ENCODE assay signal across 8 mouse cellular contexts in the genomic region with DNA sequence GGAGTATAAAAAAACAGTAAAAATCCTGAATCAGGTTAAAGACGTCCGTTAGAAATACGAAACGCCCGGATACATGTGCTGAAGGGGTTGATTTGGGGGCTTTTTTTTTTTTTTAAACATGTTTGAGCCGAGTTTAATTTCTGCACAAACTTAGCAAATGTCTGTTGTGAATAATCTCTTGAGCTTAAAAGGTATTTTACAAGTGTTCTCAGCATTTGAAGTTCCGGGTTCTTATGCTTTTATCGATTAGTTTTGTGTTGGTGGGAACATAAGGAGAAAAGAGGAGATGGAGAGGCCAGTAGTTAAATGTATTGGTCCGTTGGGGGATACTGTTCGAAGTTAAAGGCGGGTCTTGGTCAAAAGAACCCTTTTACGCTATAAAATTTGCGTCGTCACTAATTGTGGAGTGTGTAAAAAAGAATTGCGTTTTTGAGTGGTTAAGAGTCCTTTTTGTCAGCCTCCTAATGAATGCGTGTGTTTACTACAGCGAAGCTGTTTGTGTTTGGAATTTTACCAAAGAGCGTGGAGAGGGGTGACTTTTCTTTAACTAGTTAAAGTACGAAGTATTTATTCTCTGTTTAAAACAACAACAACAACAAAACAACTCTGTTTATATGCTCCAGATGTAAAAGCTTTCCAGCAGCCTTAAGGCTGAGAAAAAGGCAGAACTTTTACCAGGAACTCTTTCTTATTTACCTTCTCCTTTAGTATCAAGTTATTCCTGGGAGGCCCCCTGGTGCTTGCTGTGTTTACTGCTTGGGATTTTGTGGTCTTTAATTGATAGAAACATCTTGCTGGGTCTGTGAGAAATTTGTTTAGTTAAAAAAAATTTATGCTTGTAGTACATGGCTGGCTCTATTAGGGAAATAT. TPM values are rescaled to one million over a fixed set of nuclear protein-coding genes. Genes with fewer than 3 reads are reported as not detected.
DNase-seq lines count a peak whose midpoint lies in the region; ATAC-seq lines count a peak whose summit lies in the region.

No protein-coding gene starts in this region.

- peaks cover 5% of the 10 kb centered on the region; the same call in 1 of the 2 replicates for H3K4me1 ChIP-seq in forebrain, embryonic 11.5 days (replicated peaks; ENCODE audit: control insufficient read depth, insufficient read depth, low read length)
- H3K4me1 ChIP-seq in hindbrain, embryonic 15.5 days (replicated peaks) = peaks cover 19% of the 10 kb centered on the region
- H3K4me1 ChIP-seq in liver, embryonic 11.5 days (replicated peaks; ENCODE audit: control insufficient read depth, insufficient read depth, low read length) = peaks cover 14% of the 10 kb centered on the region
- H3K4me1 ChIP-seq in neural tube, embryonic 11.5 days (ENCODE audit: control insufficient read depth, insufficient read depth, low read length) = peaks cover 3% of the 10 kb centered on the region; the same call in 1 of the 2 replicates

- peak; percentile 46 for DNase-seq in layer of hippocampus, adult 11-12 months (ENCODE audit: low spot score)
- DNase-seq in layer of hippocampus, adult 9-11 months = no peak
- peak; percentile 26 for DNase-seq in adrenal gland, postnatal 25 days
- DNase-seq in forebrain, embryonic 11.5 days (ENCODE audit: low spot score) = no peak
- DNase-seq in liver, embryonic 11.5 days (ENCODE audit: low spot score) = no peak
- peak; percentile 47 for DNase-seq in neural tube, embryonic 11.5 days (ENCODE audit: low spot score)

- WGBS in forebrain, embryonic 11.5 days = under 1% methylated on average over 19 of the region's 19 CpGs
- under 1% methylated on average over 19 of the region's 19 CpGs for WGBS in hindbrain, embryonic 15.5 days
- WGBS in liver, embryonic 11.5 days = under 1% methylated on average over 19 of the region's 19 CpGs
- under 1% methylated on average over 19 of the region's 19 CpGs for WGBS in neural tube, embryonic 11.5 days

- peak overlapping the region; percentile 57 for H3K4me2 ChIP-seq in forebrain, embryonic 11.5 days (ENCODE audit: low read depth, low read length, severe bottlenecking)
- peak overlapping the region; percentile 78 for H3K4me2 ChIP-seq in hindbrain, embryonic 15.5 days
- H3K4me2 ChIP-seq in liver, embryonic 11.5 days = peak overlapping the region; percentile 72
- peak overlapping the region; percentile 64 for H3K4me2 ChIP-seq in neural tube, embryonic 11.5 days (ENCODE audit: low read depth)

- no peak for ATAC-seq in forebrain, embryonic 11.5 days (replicated peaks; ENCODE audit: low FRiP score)
- no peak for ATAC-seq in hindbrain, embryonic 15.5 days (ENCODE audit: low FRiP score, low read depth)
- ATAC-seq in liver, embryonic 11.5 days (replicated peaks; ENCODE audit: low FRiP score) = no peak
- no peak for ATAC-seq in neural tube, embryonic 11.5 days (ENCODE audit: insufficient read depth, low FRiP score, low TSS enrichment)
- ATAC-seq in megakaryocyte progenitor cell, adult 5-6 weeks (replicated peaks; ENCODE audit: poor library complexity) = no peak

- H3K9me3 ChIP-seq in forebrain, embryonic 11.5 days (ENCODE audit: control insufficient read depth, low read length) = no peaks in the 10 kb centered on the region
- no peaks in the 10 kb centered on the region for H3K9me3 ChIP-seq in hindbrain, embryonic 15.5 days
- no peaks in the 10 kb centered on the region for H3K9me3 ChIP-seq in liver, embryonic 11.5 days (ENCODE audit: control insufficient read depth, low read length)
- H3K9me3 ChIP-seq in neural tube, embryonic 11.5 days (ENCODE audit: control insufficient read depth, low read length) = no peaks in the 10 kb centered on the region

- no peaks in the 10 kb centered on the region for H3K27me3 ChIP-seq in forebrain, embryonic 11.5 days (ENCODE audit: control insufficient read depth, insufficient read depth, low read length)
- H3K27me3 ChIP-seq in hindbrain, embryonic 15.5 days = no peaks in the 10 kb centered on the region
- H3K27me3 ChIP-seq in liver, embryonic 11.5 days (replicated peaks; ENCODE audit: control insufficient read depth, insufficient read depth, low read length) = no peaks in the 10 kb centered on the region
- H3K27me3 ChIP-seq in neural tube, embryonic 11.5 days (ENCODE audit: control insufficient read depth, insufficient read depth, low read length) = no peaks in the 10 kb centered on the region

- H3K27ac ChIP-seq in forebrain, embryonic 11.5 days (ENCODE audit: low read depth, low read length) = peak overlapping the region; percentile 99
- H3K27ac ChIP-seq in hindbrain, embryonic 15.5 days (replicated peaks) = peak overlapping the region; percentile 97
- H3K27ac ChIP-seq in liver, embryonic 11.5 days (ENCODE audit: low read depth, low read length) = peak overlapping the region; percentile 99
- H3K27ac ChIP-seq in neural tube, embryonic 11.5 days (ENCODE audit: low read depth, low read length) = peak overlapping the region; percentile 99

- H3K36me3 ChIP-seq in forebrain, embryonic 11.5 days (ENCODE audit: control insufficient read depth, insufficient read depth, low read length) = no peaks in the 10 kb centered on the region
- no peaks in the 10 kb centered on the region for H3K36me3 ChIP-seq in hindbrain, embryonic 15.5 days
- no peaks in the 10 kb centered on the region for H3K36me3 ChIP-seq in liver, embryonic 11.5 days (ENCODE audit: control insufficient read depth, insufficient read depth, low read length)
- no peaks in the 10 kb centered on the region for H3K36me3 ChIP-seq in neural tube, embryonic 11.5 days (ENCODE audit: control insufficient read depth, insufficient read depth, low read length)

- peak overlapping the region; percentile 98 for H3K9ac ChIP-seq in forebrain, embryonic 11.5 days (ENCODE audit: low read length)
- H3K9ac ChIP-seq in hindbrain, embryonic 15.5 days = peak overlapping the region; percentile 92
- H3K9ac ChIP-seq in liver, embryonic 11.5 days (ENCODE audit: low read depth, low read length) = peak overlapping the region; percentile 99
- peak overlapping the region; percentile 98 for H3K9ac ChIP-seq in neural tube, embryonic 11.5 days (ENCODE audit: low read length)

- H3K4me3 ChIP-seq in forebrain, embryonic 11.5 days (ENCODE audit: low read depth, low read length) = peak overlapping the region; percentile 96
- peak overlapping the region; percentile 79 for H3K4me3 ChIP-seq in hindbrain, embryonic 15.5 days
- H3K4me3 ChIP-seq in liver, embryonic 11.5 days (ENCODE audit: low read depth, low read length) = peak overlapping the region; percentile 93
- peak overlapping the region; percentile 97 for H3K4me3 ChIP-seq in neural tube, embryonic 11.5 days (ENCODE audit: low read depth, low read length)

RNA-seq across cellular contexts. Expression of gene Ppp1cb, which starts 1.5 kb away (rescaled TPM):
- total RNA-seq in adrenal gland, postnatal 25 days (2021) = 445 and 531 TPM in 2 replicates
- polyA plus RNA-seq in forebrain, embryonic 11.5 days (2014; fragmentation: Nextera tagmentation; extraction: Ambion mirVana) = 204 and 220 TPM in 2 replicates
- 188 and 203 TPM in 2 replicates for polyA plus RNA-seq in hindbrain, embryonic 15.5 days (2015; fragmentation: Nextera tagmentation; extraction: Ambion mirVana)
- polyA plus RNA-seq in liver, embryonic 11.5 days (2014; fragmentation: Nextera tagmentation; extraction: Ambion mirVana) = 143 and 161 TPM in 2 replicates
- polyA plus RNA-seq in neural tube, embryonic 11.5 days (2014; fragmentation: Nextera tagmentation; extraction: Ambion mirVana) = 236 and 242 TPM in 2 replicates
- 194 and 216 TPM in 2 replicates for total RNA-seq in megakaryocyte progenitor cell, adult 5-6 weeks (2015)
- 271 and 283 TPM in 2 replicates for total RNA-seq in megakaryocyte progenitor cell, adult 5-6 weeks (2017)

Comparison
In these comparisons a context has a peak if more than half of its experiments do, and no peak if none do; other contexts are left out.
1. DNase-seq: peak in layer of hippocampus, adult 11-12 months (single experiment), adrenal gland, postnatal 25 days (single experiment) and neural tube, embryonic 11.5 days (single experiment); none in layer of hippocampus, adult 9-11 months (single experiment), forebrain, embryonic 11.5 days (single experiment) and liver, embryonic 11.5 days (single experiment).
2. Peak in every context shown above with its lines, with median percentiles within 50 percentile points of each other: H3K27ac ChIP-seq, H3K4me2 ChIP-seq, H3K4me3 ChIP-seq and H3K9ac ChIP-seq.